Mouse (Mus musculus): ENCODE measurements around the gene Calm4.

GRCm38 (mm10) chr13:3825726-3826125 is 11.8 kb upstream of the Calm4 start:
- TF ChIP-seq MAFK (IDR thresholded peaks at IDR 0.05; ENCODE audit: insufficient read depth, low read depth, low read length) (no peak), ZC3H11A (IDR thresholded peaks at IDR 0.05; ENCODE audit: borderline replicate concordance, low read depth, low read length) (no peak)
